30 mouse cellular contexts compared by ENCODE assay signal in genomic region chr6:39369631-39370030, GRCm38 (mm10). TPM values are rescaled to one million over a fixed set of nuclear protein-coding genes. Genes with fewer than 3 reads are reported as not detected.
"Had no signal": no experiment of that assay in that cellular context is flagged by ENCODE, and none has a peak within 500 bp of the region (broad histone marks: within the 10 kb centered on the region; RNA-seq: fewer than 3 reads in every experiment).

No protein-coding gene starts in this region.

- H3K9ac ChIP-seq: heart, embryonic 12.5 days; hindbrain, embryonic 13.5 days; hindbrain, embryonic 15.5 days; intestine, embryonic 15.5 days; limb, embryonic 12.5 days; liver, embryonic 13.5 days had no signal

- H3K27me3 ChIP-seq: heart, embryonic 12.5 days; hindbrain, embryonic 13.5 days; hindbrain, embryonic 15.5 days; intestine, embryonic 15.5 days; limb, embryonic 12.5 days had no signal

- ATAC-seq: inflammation-experienced regulatory T-cells, adult 6 months; intestine, embryonic 15.5 days; intestine, postnatal 0 days had no signal

- H3K4me3 ChIP-seq: gastrocnemius, adult 2 months; heart, embryonic 10.5 days; heart, embryonic 12.5 days; hindbrain, embryonic 10.5 days; hindbrain, embryonic 13.5 days; hindbrain, embryonic 15.5 days; intestine, embryonic 15.5 days; layer of hippocampus, adult 2 months; left cerebral cortex, adult 2 months; limb, embryonic 10.5 days; limb, embryonic 12.5 days; liver, embryonic 13.5 days had no signal

- H3K4me1 ChIP-seq: heart, embryonic 10.5 days had no signal

- H3K36me3 ChIP-seq: liver, embryonic 13.5 days had no signal

- H3K4me2 ChIP-seq: heart, embryonic 12.5 days; hindbrain, embryonic 13.5 days; hindbrain, embryonic 15.5 days; intestine, embryonic 15.5 days; limb, embryonic 12.5 days; liver, embryonic 11.5 days; liver, embryonic 13.5 days had no signal

- H3K9me3 ChIP-seq: heart, embryonic 10.5 days; heart, embryonic 12.5 days; hindbrain, embryonic 10.5 days; hindbrain, embryonic 13.5 days; hindbrain, embryonic 15.5 days; intestine, embryonic 15.5 days; limb, embryonic 10.5 days; limb, embryonic 12.5 days; liver, embryonic 13.5 days had no signal

- H3K27ac ChIP-seq: gastrocnemius, adult 2 months; heart, embryonic 10.5 days; hindbrain, embryonic 10.5 days; hindbrain, embryonic 13.5 days; hindbrain, embryonic 15.5 days; intestine, embryonic 15.5 days; layer of hippocampus, adult 2 months; left cerebral cortex, adult 2 months; limb, embryonic 10.5 days; limb, embryonic 12.5 days; liver, embryonic 13.5 days had no signal

- DNase-seq: gastrocnemius, adult 2 months; gastrocnemius, postnatal 10 days; gastrocnemius, postnatal 25 days; heart, adult 18-20 months; heart, postnatal 10 days; heart, postnatal 4 days; kidney, adult 18-20 months; kidney, adult 8-10 months; kidney, postnatal 10 days; kidney, postnatal 25 days; kidney, postnatal 4 days; liver; liver, embryonic 13.5 days had no signal

RNA-seq across cellular contexts. Expression of gene Rab19, which starts 11.3 kb away (rescaled TPM):
- total RNA-seq: layer of hippocampus, adult 2 months; layer of hippocampus, postnatal 10 days; layer of hippocampus, postnatal 25 days; left cerebral cortex, adult 2 months; left cerebral cortex, postnatal 14 days; left cerebral cortex, postnatal 36 days had no signal
